8 mouse cellular contexts compared by ENCODE assay signal in genomic region chr19:46507181-46507581, GRCm38 (mm10). TPM values are rescaled to one million over a fixed set of nuclear protein-coding genes. Genes with fewer than 3 reads are reported as not detected.
DNase-seq lines count a peak whose midpoint lies in the region; ATAC-seq lines count a peak whose summit lies in the region.

No protein-coding gene starts in this region.

- peak overlapping the region; percentile 92; the same call in 1 of the 2 replicates for H3K4me2 ChIP-seq in heart, embryonic 14.5 days (ENCODE audit: low read length)
- H3K4me2 ChIP-seq in heart, embryonic 16.5 days (ENCODE audit: low read depth, low read length): peak overlapping the region; percentile 95
- peak overlapping the region; percentile 91 for H3K4me2 ChIP-seq in midbrain, embryonic 13.5 days (replicated peaks)

- WGBS in heart, embryonic 14.5 days: 79% methylated on average over 8 of the region's 8 CpGs
- 80% methylated on average over 8 of the region's 8 CpGs for WGBS in heart, embryonic 16.5 days
- WGBS in midbrain, embryonic 13.5 days: 11% methylated on average over 8 of the region's 8 CpGs

- H3K9ac ChIP-seq in heart, embryonic 14.5 days (ENCODE audit: low read length): peak overlapping the region; percentile 31
- H3K9ac ChIP-seq in heart, embryonic 16.5 days (ENCODE audit: low read length): peak overlapping the region; percentile 48
- H3K9ac ChIP-seq in midbrain, embryonic 13.5 days (replicated peaks): peak overlapping the region; percentile 73

- H3K9me3 ChIP-seq in heart, embryonic 14.5 days (ENCODE audit: control insufficient read depth, low read length): no peaks in the 10 kb centered on the region
- H3K9me3 ChIP-seq in heart, embryonic 16.5 days (replicated peaks; ENCODE audit: control insufficient read depth, low read length): no peaks in the 10 kb centered on the region
- no peaks in the 10 kb centered on the region for H3K9me3 ChIP-seq in midbrain, embryonic 13.5 days

- H3K4me1 ChIP-seq in heart, embryonic 14.5 days (ENCODE audit: control insufficient read depth in 2 of 2, insufficient read depth in 2 of 2, low read length in 2 of 2): peaks cover 47 to 74% of the 10 kb centered on the region in 2 experiments
- peaks cover 65% of the 10 kb centered on the region for H3K4me1 ChIP-seq in heart, embryonic 16.5 days (ENCODE audit: control insufficient read depth, insufficient read depth, low read length)
- peaks cover 80% of the 10 kb centered on the region for H3K4me1 ChIP-seq in midbrain, embryonic 13.5 days (replicated peaks)

- no peak for DNase-seq in heart, adult 8-10 months (ENCODE audit: low spot score)
- DNase-seq in brain, adult 2 months (ENCODE audit: low read depth, low spot score): peak; percentile 83
- DNase-seq in testis, postnatal 10 days (ENCODE audit: low spot score): no peak
- DNase-seq in cerebellum, adult 9-11 months: no peak
- no peak for DNase-seq in urinary bladder, adult 18-20 months (ENCODE audit: low spot score in 2 of 2)

- peaks cover 69% of the 10 kb centered on the region for H3K36me3 ChIP-seq in heart, embryonic 14.5 days (ENCODE audit: control insufficient read depth, insufficient read depth, low read length)
- peaks cover 14% of the 10 kb centered on the region for H3K36me3 ChIP-seq in heart, embryonic 16.5 days (ENCODE audit: control insufficient read depth, insufficient read depth)
- peaks cover 61% of the 10 kb centered on the region for H3K36me3 ChIP-seq in midbrain, embryonic 13.5 days

- H3K27me3 ChIP-seq in heart, embryonic 14.5 days (ENCODE audit: control insufficient read depth, insufficient read depth, low read length): no peaks in the 10 kb centered on the region
- no peaks in the 10 kb centered on the region for H3K27me3 ChIP-seq in heart, embryonic 16.5 days (ENCODE audit: control insufficient read depth, insufficient read depth, low read length)
- no peaks in the 10 kb centered on the region for H3K27me3 ChIP-seq in midbrain, embryonic 13.5 days

- 0 out of 4 replicates have a peak overlapping the region, but pooled peaks of 1 of the 2 experiments have one; percentile 24 for H3K27ac ChIP-seq in heart, embryonic 14.5 days (replicated peaks in 1 of 2; ENCODE audit: control insufficient read depth in 1 of 2, insufficient read depth in 1 of 2, low read depth in 2 of 2, low read length in 2 of 2)
- H3K27ac ChIP-seq in heart, embryonic 16.5 days (ENCODE audit: low read length): 0 out of 2 replicates have a peak overlapping the region, but pooled peaks have one; percentile 19
- peak overlapping the region; percentile 100 for H3K27ac ChIP-seq in midbrain, embryonic 13.5 days

- no peak for ATAC-seq in heart, embryonic 14.5 days (ENCODE audit: insufficient number of reproducible peaks, insufficient read depth, low FRiP score, low read depth)
- ATAC-seq in heart, embryonic 16.5 days (replicated peaks; ENCODE audit: extremely low read depth, insufficient read depth, low FRiP score): no peak
- ATAC-seq in midbrain, embryonic 13.5 days: peak; percentile 43

- H3K4me3 ChIP-seq in heart, embryonic 14.5 days (ENCODE audit: control insufficient read depth in 1 of 2, insufficient read depth in 1 of 2, low read depth in 1 of 2, low read length in 2 of 2): no peak overlapping the region
- H3K4me3 ChIP-seq in heart, embryonic 16.5 days (ENCODE audit: low read length): no peak overlapping the region
- peak overlapping the region; percentile 98 for H3K4me3 ChIP-seq in midbrain, embryonic 13.5 days (replicated peaks)

RNA-seq across cellular contexts. Expression of gene Trim8, which starts 5.7 kb away (rescaled TPM):
- polyA plus RNA-seq in heart, embryonic 14.5 days (2014; fragmentation: Nextera tagmentation; extraction: Ambion mirVana): 23.4 TPM in 2 replicates
- total RNA-seq in heart, adult 8-10 months (2022): 10 to 100 TPM; 31.5 to 38.8 (median 37.6) TPM
- polyA plus RNA-seq in heart, embryonic 16.5 days (2015; fragmentation: Nextera tagmentation; extraction: Ambion mirVana): 17.0 and 19.4 TPM in 2 replicates
- polyA plus RNA-seq in midbrain, embryonic 13.5 days (2015; fragmentation: Nextera tagmentation; extraction: Ambion mirVana): 27.7 and 33.0 TPM in 2 replicates
